In genomic region chr9:26493740-26494139, GRCm38 (mm10) we compare ENCODE assay signal across 26 mouse cellular contexts.
"Had no signal": no experiment of that assay in that cellular context is flagged by ENCODE, and none has a peak within 500 bp of the region (broad histone marks: within the 10 kb centered on the region; RNA-seq: fewer than 3 reads in every experiment).

No protein-coding gene starts in this region.

- H3K27me3 ChIP-seq: heart, embryonic 13.5 days; heart, embryonic 15.5 days; hindbrain, embryonic 13.5 days; hindbrain, embryonic 15.5 days; kidney, embryonic 15.5 days; limb, embryonic 12.5 days; liver, embryonic 13.5 days; liver, embryonic 15.5 days had no signal

- H3K4me1 ChIP-seq: heart, embryonic 13.5 days; heart, embryonic 15.5 days; hindbrain, embryonic 13.5 days; hindbrain, embryonic 15.5 days; kidney, embryonic 15.5 days; limb, embryonic 10.5 days; limb, embryonic 12.5 days; liver, embryonic 13.5 days; liver, embryonic 15.5 days had no signal

- H3K4me3 ChIP-seq: heart, embryonic 13.5 days; heart, embryonic 15.5 days; hindbrain, embryonic 13.5 days; hindbrain, embryonic 15.5 days; kidney, embryonic 15.5 days; left cerebral cortex, adult 2 months; limb, embryonic 10.5 days; limb, embryonic 12.5 days; liver, embryonic 13.5 days; liver, embryonic 15.5 days had no signal

- ATAC-seq: hindbrain, postnatal 0 days; intestine, embryonic 16.5 days; liver, postnatal 0 days had no signal

- DNase-seq: gastrocnemius, postnatal 14 days; heart, adult 18-20 months; heart, postnatal 14 days; heart, postnatal 36 days; kidney, adult 11 months; kidney, adult 2 months; kidney, adult 9 months; kidney, postnatal 25 days; kidney, postnatal 4 days; liver; liver, embryonic 13.5 days; liver, postnatal 0 days had no signal

- H3K4me2 ChIP-seq: heart, embryonic 11.5 days; heart, embryonic 13.5 days; heart, embryonic 15.5 days; hindbrain, embryonic 13.5 days; hindbrain, embryonic 15.5 days; kidney, embryonic 15.5 days; limb, embryonic 12.5 days; liver, embryonic 11.5 days; liver, embryonic 13.5 days; liver, embryonic 15.5 days had no signal

- H3K27ac ChIP-seq: heart, embryonic 13.5 days; heart, embryonic 15.5 days; hindbrain, embryonic 13.5 days; hindbrain, embryonic 15.5 days; hindbrain, postnatal 0 days; kidney, embryonic 15.5 days; kidney, postnatal 0 days; left cerebral cortex, adult 2 months; limb, embryonic 10.5 days; limb, embryonic 12.5 days; liver, embryonic 13.5 days; liver, embryonic 15.5 days had no signal

- H3K9ac ChIP-seq: heart, embryonic 13.5 days; heart, embryonic 15.5 days; hindbrain, embryonic 13.5 days; hindbrain, embryonic 15.5 days; kidney, embryonic 15.5 days; limb, embryonic 12.5 days; liver, embryonic 13.5 days; liver, embryonic 15.5 days; liver, postnatal 0 days had no signal

- H3K36me3 ChIP-seq: heart, embryonic 13.5 days; heart, embryonic 15.5 days; hindbrain, embryonic 13.5 days; hindbrain, embryonic 15.5 days; kidney, embryonic 15.5 days; limb, embryonic 10.5 days; limb, embryonic 12.5 days; liver, embryonic 13.5 days; liver, embryonic 15.5 days had no signal

- H3K9me3 ChIP-seq: heart, embryonic 13.5 days; heart, embryonic 15.5 days; hindbrain, embryonic 13.5 days; hindbrain, embryonic 15.5 days; kidney, embryonic 15.5 days; limb, embryonic 10.5 days; limb, embryonic 12.5 days; liver, embryonic 13.5 days; liver, embryonic 15.5 days had no signal
